Mouse (Mus musculus) lung, embryonic 15.5 days (tissue): ENCODE results near the gene Fam78b. TPM values are rescaled to one million over a fixed set of nuclear protein-coding genes. Genes with fewer than 3 reads are reported as not detected.

ENCODE experiments used
- ATAC-seq: fragments of 200-750 bp; cut with Nextera tagmentation; 2 replicates; pipeline ENCODE4 v1.8.0; 2017; ENCODE audit warnings: moderate number of reproducible peaks, borderline replicate concordance; ENCODE audit not compliant: low FRiP score, low TSS enrichment; ENCODE audit errors: extremely low read depth
- H3K27ac ChIP-seq: fragments of 300-500 bp; sonication (generic); 2 replicates; pipeline ENCODE4 v1.5.1; 2015; ENCODE audit warnings: moderate library complexity, mild to moderate bottlenecking, inconsistent platforms
- H3K27me3 ChIP-seq: fragments of 300-500 bp; sonication (generic); 2 replicates; pipeline ENCODE4 v1.6.1; 2015; ENCODE audit warnings: inconsistent platforms
- H3K36me3 ChIP-seq: fragments of 300-500 bp; sonication (generic); 2 replicates; pipeline ENCODE4 v1.6.1; 2015; ENCODE audit warnings: inconsistent platforms
- H3K4me1 ChIP-seq: fragments of 300-500 bp; sonication (generic); 2 replicates; pipeline ENCODE4 v1.6.1; 2015; ENCODE audit warnings: inconsistent platforms
- H3K4me2 ChIP-seq: fragments of 300-500 bp; sonication (generic); 2 replicates; pipeline ENCODE4 v1.6.1; 2015; ENCODE audit warnings: inconsistent platforms, mild to moderate bottlenecking, moderate library complexity
- H3K4me3 ChIP-seq: fragments of 300-500 bp; sonication (generic); 2 replicates; pipeline ENCODE4 v1.5.1; 2015; ENCODE audit warnings: mild to moderate bottlenecking, inconsistent platforms
- H3K9ac ChIP-seq: fragments of 300-500 bp; sonication (generic); 2 replicates; pipeline ENCODE4 v1.6.1; 2015; ENCODE audit warnings: inconsistent platforms
- H3K9me3 ChIP-seq: fragments of 300-500 bp; sonication (generic); 2 replicates; pipeline ENCODE4 v1.6.1; 2016; ENCODE audit warnings: inconsistent platforms
- WGBS: fragments of 180-500 bp; shearing (Covaris S2); methylation state at CpG from one replicate; pipeline ENCODE4 v1.1.7; 2015; 5-methylcytosine and 5-hydroxymethylcytosine counted together
- polyA plus RNA-seq: library from polyadenylated mRNA; unstranded; fragments of >200 nt; fragmentation: Nextera tagmentation; extraction: Ambion mirVana; gene quantifications from 2 replicates; pipeline ENCODE4 v1.2.1, GENCODE M21; 2015

Fam78b gene
- polyA plus RNA-seq, 1 experiment from 2014 or later = 0.55 TPM

DNA sequence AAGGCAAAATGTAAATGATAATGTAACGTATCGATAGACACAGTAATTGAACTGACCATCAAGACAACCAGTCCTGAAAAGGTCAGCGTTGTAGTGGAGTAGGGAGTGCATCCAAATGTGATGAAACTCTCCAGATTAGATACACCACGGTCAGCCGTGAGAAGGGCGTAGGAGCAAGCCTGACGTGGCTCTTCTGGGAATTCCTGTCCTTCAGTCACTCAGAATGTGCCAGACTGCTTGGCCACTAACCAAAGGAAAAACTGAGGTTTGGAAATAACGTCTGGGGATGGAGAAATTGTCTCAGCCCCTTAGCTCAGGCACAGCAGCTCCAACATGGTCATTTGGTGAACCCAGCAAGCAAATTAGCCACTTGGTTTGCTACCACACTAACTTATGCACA, 74.5 kb downstream of the Fam78b start:
- Histone ChIP-seq H3K27me3 (no peaks in the 10 kb centered on the region), H3K9me3 (no peaks in the 10 kb centered on the region), H3K27ac (no peak overlapping the region), H3K9ac (no peak overlapping the region), H3K4me2 (no peak overlapping the region), H3K4me1 (no peaks in the 10 kb centered on the region), H3K4me3 (no peak overlapping the region), H3K36me3 (no peaks in the 10 kb centered on the region)
- WGBS = 73% methylated on average over 8 of the region's 8 CpGs
- no peak for ATAC-seq

DNA sequence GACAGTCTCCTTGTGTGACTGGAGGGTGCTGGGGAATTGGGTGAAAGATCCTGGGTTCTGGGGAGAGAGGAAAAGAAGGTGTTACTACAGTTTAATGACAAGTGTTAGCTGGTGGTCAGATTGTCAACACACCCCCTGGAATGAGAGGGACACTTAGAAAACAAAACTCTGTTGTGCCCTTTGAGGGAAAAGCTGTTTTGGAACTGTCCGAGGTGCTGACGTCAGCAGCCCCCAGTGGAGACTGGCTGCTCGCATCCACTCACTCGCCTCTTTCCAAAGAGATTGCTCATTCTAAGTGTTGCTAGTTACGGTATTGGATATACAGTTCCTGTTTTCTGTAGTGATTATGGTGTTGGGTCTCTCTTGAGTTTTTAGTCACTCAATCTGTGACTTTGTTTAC, 78.3 kb downstream of the Fam78b start:
- Histone ChIP-seq H3K4me1 (no peaks in the 10 kb centered on the region), H3K4me2 (no peak overlapping the region), H3K36me3 (no peaks in the 10 kb centered on the region), H3K9ac (no peak overlapping the region), H3K4me3 (no peak overlapping the region), H3K27me3 (no peaks in the 10 kb centered on the region), H3K27ac (no peak overlapping the region), H3K9me3 (no peaks in the 10 kb centered on the region)
- 23% methylated on average over 5 of the region's 5 CpGs for WGBS
- no peak for ATAC-seq

DNA sequence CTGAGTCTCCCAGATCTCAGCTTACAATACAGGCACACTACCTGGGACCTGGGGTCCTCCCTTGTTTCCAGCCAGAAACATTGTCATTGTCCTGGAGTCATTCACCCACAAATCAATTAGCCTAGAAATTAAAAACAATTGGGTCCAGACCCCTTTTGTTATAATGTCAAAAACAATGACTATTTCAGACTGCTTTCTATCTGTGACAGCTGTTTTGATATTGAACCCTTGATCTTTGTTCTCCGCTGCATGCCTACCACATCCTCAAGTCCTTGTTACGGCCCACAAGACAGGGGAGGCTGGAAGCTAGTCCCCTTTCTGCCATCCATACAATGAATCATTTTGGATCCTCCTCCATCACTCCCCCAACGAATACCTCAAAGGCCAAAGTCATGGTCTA, 80.7 kb downstream of the Fam78b start:
- Histone ChIP-seq H3K27ac (no peak overlapping the region), H3K36me3 (no peaks in the 10 kb centered on the region), H3K27me3 (no peaks in the 10 kb centered on the region), H3K9ac (no peak overlapping the region), H3K9me3 (no peaks in the 10 kb centered on the region), H3K4me2 (no peak overlapping the region), H3K4me3 (no peak overlapping the region), H3K4me1 (no peaks in the 10 kb centered on the region)
- WGBS = 64% methylated on average over 3 of the region's 3 CpGs
- ATAC-seq = no peak

DNA sequence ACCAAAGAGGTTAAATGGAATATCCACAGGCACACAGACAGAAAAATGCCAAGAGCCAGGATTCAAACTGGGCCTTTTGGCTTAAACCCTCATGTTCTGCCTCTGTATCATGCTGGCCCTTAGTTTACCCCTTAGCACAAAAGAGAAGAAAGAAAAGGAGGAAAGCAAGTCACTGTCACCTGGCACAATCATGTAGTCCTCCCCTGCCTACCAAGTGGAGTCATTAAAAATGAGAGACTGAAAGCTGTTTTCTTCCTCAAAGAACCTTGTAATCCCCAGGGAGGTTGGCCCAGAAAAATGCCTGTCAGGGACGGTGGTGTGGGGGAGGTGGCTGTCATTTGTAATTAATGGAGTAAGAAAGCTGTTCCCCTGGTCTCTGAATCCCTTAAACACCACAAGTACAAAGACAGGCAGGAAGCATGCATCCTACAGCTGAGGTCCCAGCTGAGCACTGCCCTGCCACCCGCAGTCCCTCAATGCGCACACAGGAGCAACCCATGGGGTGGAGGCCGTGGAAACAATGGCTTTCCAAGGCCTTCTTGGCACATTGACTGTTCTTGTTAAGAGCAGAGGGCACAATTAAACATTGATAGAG, 81.4 kb downstream of the Fam78b start:
- WGBS = 43% methylated on average over 4 of the region's 4 CpGs
- H3K36me3 ChIP-seq = no peaks in the 10 kb centered on the region
- H3K27ac ChIP-seq = no peak overlapping the region
- H3K9me3 ChIP-seq = no peaks in the 10 kb centered on the region
- no peak for ATAC-seq
- H3K4me3 ChIP-seq = no peak overlapping the region
- no peak overlapping the region for H3K4me2 ChIP-seq
- H3K27me3 ChIP-seq = no peaks in the 10 kb centered on the region
- no peaks in the 10 kb centered on the region for H3K4me1 ChIP-seq
- H3K9ac ChIP-seq = no peak overlapping the region

DNA sequence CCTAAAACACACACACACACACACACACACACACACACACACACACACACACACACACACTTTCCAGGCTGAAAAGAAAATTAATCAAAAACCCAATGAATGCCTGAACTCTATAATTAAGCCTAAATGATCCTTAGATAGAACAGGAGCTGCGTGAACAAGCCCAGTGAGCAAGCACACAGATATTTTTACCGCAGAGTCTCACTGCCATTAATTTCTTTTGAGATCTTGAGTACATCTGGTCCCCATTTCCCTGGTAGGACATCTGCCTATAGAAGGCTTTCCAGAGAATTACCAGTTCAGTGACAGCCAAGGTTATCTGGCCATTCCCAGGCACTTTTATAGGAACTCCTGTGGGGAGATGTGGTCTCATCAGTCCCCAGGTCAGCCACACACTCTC, 82.0 kb downstream of the Fam78b start:
- Histone ChIP-seq H3K27me3 (no peaks in the 10 kb centered on the region), H3K4me2 (no peak overlapping the region), H3K36me3 (no peaks in the 10 kb centered on the region), H3K9ac (no peak overlapping the region), H3K4me3 (no peak overlapping the region), H3K27ac (no peak overlapping the region), H3K4me1 (no peaks in the 10 kb centered on the region), H3K9me3 (no peaks in the 10 kb centered on the region)
- no peak for ATAC-seq
- WGBS = 90% methylated on average over 2 of the region's 2 CpGs

DNA sequence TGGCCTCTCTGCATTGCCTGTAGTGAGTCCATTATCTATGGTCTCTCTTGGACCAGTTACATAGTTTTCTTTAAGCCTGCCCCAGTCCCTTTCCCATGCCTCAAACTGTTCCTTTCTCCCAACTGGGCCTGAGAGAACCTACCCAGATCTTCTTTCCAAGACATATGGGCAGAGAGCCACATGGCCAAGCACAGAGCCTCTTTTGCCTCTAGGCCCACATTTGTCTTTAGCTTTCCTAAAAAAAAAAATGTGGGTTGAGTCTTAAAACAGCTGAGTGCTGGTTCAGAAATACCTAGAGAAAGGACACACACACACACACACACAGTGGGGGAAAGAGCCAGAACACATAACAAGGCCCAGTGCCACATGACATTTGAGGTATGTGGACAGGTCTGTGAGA, 83.1 kb downstream of the Fam78b start:
- Histone ChIP-seq H3K9me3 (no peaks in the 10 kb centered on the region), H3K4me1 (no peaks in the 10 kb centered on the region), H3K4me2 (no peak overlapping the region), H3K36me3 (no peaks in the 10 kb centered on the region), H3K27me3 (no peaks in the 10 kb centered on the region), H3K4me3 (no peak overlapping the region), H3K27ac (no peak overlapping the region), H3K9ac (no peak overlapping the region)
- ATAC-seq = no peak

DNA sequence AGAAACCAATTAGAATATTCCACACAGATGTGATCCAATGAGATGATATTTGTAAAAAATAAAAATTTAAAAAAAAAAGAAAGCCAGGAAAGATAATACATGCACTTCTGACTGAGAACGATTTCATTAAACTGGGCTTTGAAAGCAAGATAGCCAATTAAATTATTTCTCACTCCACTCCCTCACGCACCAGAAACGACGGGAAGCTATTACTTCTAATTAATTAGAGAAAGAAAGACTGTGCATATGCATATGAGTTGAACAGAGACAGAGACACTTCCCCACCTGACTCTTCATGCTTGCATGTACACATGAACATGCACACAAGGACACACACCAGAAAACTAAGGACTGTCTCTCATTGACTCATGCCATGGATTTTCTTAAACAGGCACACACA, 84.2 kb downstream of the Fam78b start:
- no peaks in the 10 kb centered on the region for H3K4me1 ChIP-seq
- H3K9ac ChIP-seq = no peak overlapping the region

DNA sequence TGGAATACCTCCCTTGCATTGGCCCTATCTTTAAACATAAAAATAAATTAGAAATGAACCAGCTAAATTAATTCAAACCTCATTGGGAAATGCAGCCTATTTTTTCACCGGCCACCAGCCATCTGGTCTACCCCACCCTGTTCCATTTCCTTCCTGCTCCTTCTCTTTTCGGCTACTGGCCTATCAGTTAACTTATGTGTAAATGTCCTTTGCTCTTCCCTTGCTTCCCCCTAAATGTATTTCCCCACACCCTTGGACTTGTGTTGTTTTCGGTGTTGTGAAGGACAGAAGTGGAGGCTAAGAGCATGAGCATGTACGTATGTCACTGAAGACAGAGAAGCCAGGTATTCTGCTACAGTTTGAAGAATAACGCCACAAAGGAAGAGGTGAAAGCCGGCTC, 89.2 kb downstream of the Fam78b start:
- Histone ChIP-seq H3K27me3 (no peaks in the 10 kb centered on the region), H3K4me1 (no peaks in the 10 kb centered on the region), H3K36me3 (no peaks in the 10 kb centered on the region), H3K9ac (no peak overlapping the region), H3K4me3 (no peak overlapping the region), H3K9me3 (no peaks in the 10 kb centered on the region), H3K27ac (no peak overlapping the region), H3K4me2 (no peak overlapping the region)
- no peak for ATAC-seq
- 88% methylated on average over 6 of the region's 6 CpGs for WGBS

More for the DNA sequence above, 84.2 kb downstream of the Fam78b start:
- Histone ChIP-seq H3K9me3 (no peaks in the 10 kb centered on the region), H3K4me3 (no peak overlapping the region), H3K27me3 (no peaks in the 10 kb centered on the region), H3K4me2 (no peak overlapping the region), H3K27ac (no peak overlapping the region), H3K36me3 (no peaks in the 10 kb centered on the region)
- ATAC-seq = no peak
- 85% methylated on average over 4 of the region's 4 CpGs for WGBS

DNA sequence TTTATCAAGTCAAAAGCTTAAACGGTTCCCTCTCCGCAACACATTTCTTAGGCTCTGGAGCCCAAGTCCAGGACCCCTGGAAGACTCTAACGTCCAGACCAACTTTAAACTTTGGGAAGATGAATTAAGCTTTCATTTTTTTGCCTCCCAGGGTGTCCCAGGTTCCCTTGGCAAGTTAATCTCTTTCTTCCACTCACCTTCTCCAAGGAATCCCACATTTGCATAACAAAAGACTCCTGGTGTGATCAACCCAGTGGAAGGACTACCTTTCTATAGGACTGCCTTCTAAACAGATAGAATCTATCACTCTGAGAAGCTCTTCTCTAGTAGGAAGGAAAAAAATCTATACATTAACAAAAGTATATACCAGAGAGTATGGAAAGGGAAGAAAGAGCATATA, 92.3 kb downstream of the Fam78b start:
- Histone ChIP-seq H3K9me3 (no peaks in the 10 kb centered on the region), H3K27ac (no peak overlapping the region), H3K9ac (no peak overlapping the region), H3K36me3 (no peaks in the 10 kb centered on the region), H3K4me1 (no peaks in the 10 kb centered on the region), H3K27me3 (no peaks in the 10 kb centered on the region), H3K4me3 (no peak overlapping the region), H3K4me2 (no peak overlapping the region)
- ATAC-seq = no peak
- 51% methylated on average over 3 of the region's 3 CpGs for WGBS

DNA sequence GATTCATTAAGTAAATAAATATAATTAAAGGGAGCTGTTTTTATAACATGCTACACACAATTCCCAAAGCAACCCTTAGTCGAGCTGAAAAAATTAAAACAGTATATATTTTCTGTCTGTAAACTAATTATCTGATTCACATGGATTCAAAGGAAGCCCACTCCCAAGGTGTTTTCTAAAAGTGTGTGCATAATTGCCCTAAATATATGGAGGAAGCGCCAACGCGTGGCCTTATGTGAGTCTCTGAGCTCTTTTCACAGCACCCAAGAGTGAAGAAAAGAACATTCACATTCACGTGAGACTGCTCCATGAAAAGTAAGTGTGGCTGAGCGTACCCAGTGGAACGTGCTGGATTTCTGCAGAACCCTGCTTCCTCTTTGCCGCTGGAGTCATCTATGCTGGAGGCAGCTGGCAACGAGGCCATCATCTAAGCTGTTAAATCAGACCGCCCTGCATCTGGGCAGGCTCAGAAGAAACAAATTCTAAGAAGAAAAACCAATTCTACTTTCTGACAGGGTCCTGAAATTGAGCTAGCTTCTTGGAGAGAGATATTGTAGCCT, 93.5 kb downstream of the Fam78b start:
- Histone ChIP-seq H3K9me3 (no peaks in the 10 kb centered on the region), H3K27ac (no peak overlapping the region), H3K4me1 (no peaks in the 10 kb centered on the region), H3K36me3 (no peaks in the 10 kb centered on the region), H3K4me3 (no peak overlapping the region), H3K4me2 (no peak overlapping the region), H3K9ac (no peak overlapping the region), H3K27me3 (no peaks in the 10 kb centered on the region)
- WGBS = 76% methylated on average over 10 of the region's 10 CpGs
- ATAC-seq = no peak

DNA sequence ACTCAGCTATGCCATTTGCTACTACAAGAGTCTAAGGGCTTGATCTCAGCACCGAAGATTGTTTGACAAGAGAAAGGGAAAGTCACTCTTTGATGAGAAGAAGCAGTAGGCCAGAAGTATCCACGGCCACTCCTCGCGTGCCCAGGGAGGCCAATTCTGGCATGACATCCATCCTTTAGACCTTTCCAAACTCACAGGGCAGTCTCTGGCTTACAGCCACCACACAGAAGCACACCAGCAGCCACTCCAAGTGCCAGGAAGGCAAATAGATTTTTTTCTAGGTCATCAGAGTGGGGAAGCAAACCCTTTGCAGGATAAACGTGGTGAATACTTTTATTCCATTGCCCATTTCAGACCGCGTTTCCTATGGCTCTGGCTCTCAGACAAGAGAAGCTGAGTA, 97.5 kb downstream of the Fam78b start:
- H3K9me3 ChIP-seq = no peaks in the 10 kb centered on the region
- H3K27me3 ChIP-seq = no peaks in the 10 kb centered on the region
- 64% methylated on average over 7 of the region's 7 CpGs for WGBS
- no peak for ATAC-seq
- H3K27ac ChIP-seq = no peak overlapping the region
- no peaks in the 10 kb centered on the region for H3K4me1 ChIP-seq
- H3K9ac ChIP-seq = no peak overlapping the region
- H3K4me2 ChIP-seq = no peak overlapping the region
- H3K4me3 ChIP-seq = no peak overlapping the region
- H3K36me3 ChIP-seq = no peaks in the 10 kb centered on the region

DNA sequence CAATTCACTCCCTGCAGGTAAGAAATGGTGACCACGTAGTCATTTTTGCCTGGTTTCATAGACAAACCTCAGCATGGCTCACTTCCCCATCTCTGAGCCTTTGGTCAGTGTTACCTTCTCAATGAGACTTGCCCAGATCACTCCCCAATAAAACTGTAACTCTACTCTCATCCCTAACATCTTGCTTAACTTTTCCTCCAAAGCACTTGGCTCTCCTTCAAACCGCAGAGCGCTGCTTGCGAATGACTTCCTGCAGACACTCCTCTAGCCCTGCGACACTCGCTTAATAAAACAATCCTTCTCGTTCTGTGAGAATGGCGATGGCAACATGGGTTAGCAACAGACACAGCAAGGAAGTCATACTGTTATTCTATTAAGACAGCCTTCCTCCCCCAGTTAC, 100.8 kb downstream of the Fam78b start:
- Histone ChIP-seq H3K36me3 (no peaks in the 10 kb centered on the region), H3K27ac (no peak overlapping the region), H3K4me2 (no peak overlapping the region), H3K9me3 (no peaks in the 10 kb centered on the region), H3K27me3 (no peaks in the 10 kb centered on the region), H3K4me1 (no peaks in the 10 kb centered on the region), H3K4me3 (no peak overlapping the region), H3K9ac (no peak overlapping the region)
- 43% methylated on average over 8 of the region's 8 CpGs for WGBS
- ATAC-seq = no peak

DNA sequence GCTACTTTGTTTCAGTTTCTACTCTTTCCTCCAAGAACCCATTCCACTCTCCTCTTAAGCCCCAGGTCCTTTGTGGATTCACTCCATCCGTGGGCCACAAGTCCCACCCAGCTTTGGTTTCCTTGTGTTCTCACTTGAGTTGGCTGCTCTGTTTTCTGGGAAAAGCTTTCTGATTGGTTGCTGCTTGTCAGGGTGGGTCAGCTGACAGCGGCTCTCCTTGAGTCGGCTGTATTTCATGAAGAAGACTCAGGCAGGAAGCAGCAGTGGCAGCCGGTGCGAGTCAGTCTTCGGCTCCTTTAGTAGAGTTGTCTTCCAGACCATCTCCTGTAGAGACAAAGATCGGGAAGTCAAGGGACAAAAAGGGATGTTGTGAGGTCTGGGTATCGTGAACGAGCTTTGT, 101.3 kb downstream of the Fam78b start:
- Histone ChIP-seq H3K36me3 (no peaks in the 10 kb centered on the region), H3K27ac (no peak overlapping the region), H3K4me3 (no peak overlapping the region), H3K27me3 (no peaks in the 10 kb centered on the region), H3K9ac (no peak overlapping the region), H3K4me2 (no peak overlapping the region), H3K4me1 (no peaks in the 10 kb centered on the region), H3K9me3 (no peaks in the 10 kb centered on the region)
- no peak for ATAC-seq
- 68% methylated on average over 9 of the region's 9 CpGs for WGBS
